Mouse (Mus musculus) lung, postnatal 0 days (tissue): ENCODE results near the gene Gm1043.

Experiments
- CTCF ChIP-seq: IDR thresholded peaks from 2 replicates; pipeline ENCODE4 v1.5.1; 2016; ENCODE audit warnings: antibody characterized with exemption, mild to moderate bottlenecking
- EP300 ChIP-seq: IDR thresholded peaks from 2 replicates; pipeline ENCODE4 v1.6.1; 2016; ENCODE audit warnings: antibody characterized with exemption, mild to moderate bottlenecking, control low read depth

DNA sequence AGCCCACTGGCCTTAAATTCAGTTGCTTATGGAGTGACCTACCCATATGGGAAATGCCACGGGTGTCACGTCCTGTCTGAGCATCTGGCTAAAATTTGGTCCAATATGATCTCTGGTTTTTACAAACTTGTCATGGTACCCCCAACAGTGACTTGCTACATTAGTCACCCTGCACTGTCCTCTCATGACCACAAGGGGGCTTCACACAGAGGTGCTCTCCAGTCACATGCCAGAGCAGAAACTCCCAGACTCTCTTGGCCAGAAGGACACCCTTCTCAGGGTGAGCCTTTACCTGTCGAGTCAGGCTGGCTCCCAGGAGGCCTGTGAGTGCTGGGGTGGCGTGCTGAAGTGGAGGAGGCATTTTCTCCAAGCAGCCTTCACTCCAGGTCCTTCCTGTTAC, 33.1 kb downstream of the Gm1043 start:
- TF ChIP-seq CTCF (peak; percentile 71), EP300 (no peak)
